Mouse (Mus musculus): ENCODE measurements at regions not wholly inside any gene's neighbourhood (a gene's known extent, or its start where the extent isn't known, plus 50 kb on each side); places are given as distances from the start of the nearest gene placed in this dataset.

GRCm38 (mm10) chr9:33233699-33234131, 597.7 kb downstream of the Ets1 start:
- TF ChIP-seq CTCF (IDR thresholded peaks at IDR 0.05; ENCODE audit: borderline replicate concordance, extremely low read depth, insufficient read depth, insufficient read length) (no peak), POLR2A (IDR thresholded peaks at IDR 0.05; ENCODE audit: borderline replicate concordance, extremely low read depth, insufficient read depth, insufficient read length, poor library complexity, severe bottlenecking) (no peak)

Data from brain, embryonic 14.5 days (tissue).